Mouse (Mus musculus) neural tube, embryonic 13.5 days (tissue): ENCODE results near the gene Abhd17a. TPM values are rescaled to one million over a fixed set of nuclear protein-coding genes. Genes with fewer than 3 reads are reported as not detected.

Experiments
- ATAC-seq: fragments of 200-750 bp; cut with Nextera tagmentation; 2 replicates; pipeline ENCODE4 v1.8.0; 2017; ENCODE audit warnings: low read depth, mild to moderate bottlenecking, moderate TSS enrichment, moderate library complexity
- H3K27ac ChIP-seq: fragments of 300-500 bp; sonication (generic); replicated peaks from 2 replicates; pipeline ENCODE4 v1.5.1; 2015; ENCODE audit warnings: moderate library complexity, mild to moderate bottlenecking, inconsistent platforms
- H3K27me3 ChIP-seq: fragments of 300-500 bp; sonication (generic); 2 replicates; pipeline ENCODE4 v1.6.1; 2015; ENCODE audit warnings: mild to moderate bottlenecking, inconsistent platforms
- H3K36me3 ChIP-seq: fragments of 300-500 bp; sonication (generic); 2 replicates; pipeline ENCODE4 v1.6.1; 2015; ENCODE audit warnings: mild to moderate bottlenecking, inconsistent platforms
- H3K4me1 ChIP-seq: fragments of 300-500 bp; sonication (generic); replicated peaks from 2 replicates; pipeline ENCODE4 v1.6.1; 2015; ENCODE audit warnings: inconsistent platforms
- H3K4me2 ChIP-seq: fragments of 300-500 bp; sonication (generic); 2 replicates; pipeline ENCODE4 v1.6.1; 2015; ENCODE audit warnings: inconsistent platforms, mild to moderate bottlenecking, moderate library complexity
- H3K4me3 ChIP-seq: fragments of 300-500 bp; sonication (generic); 2 replicates; pipeline ENCODE4 v1.5.1; 2015; ENCODE audit warnings: mild to moderate bottlenecking, inconsistent platforms
- H3K9ac ChIP-seq: fragments of 300-500 bp; sonication (generic); 2 replicates; pipeline ENCODE4 v1.6.1; 2015; ENCODE audit warnings: moderate library complexity, mild to moderate bottlenecking, inconsistent platforms
- H3K9me3 ChIP-seq: fragments of 300-500 bp; sonication (generic); 2 replicates; pipeline ENCODE4 v1.6.1; 2016; ENCODE audit warnings: inconsistent platforms
- WGBS: fragments of 180-500 bp; shearing (Covaris S2); methylation state at CpG from one replicate; pipeline ENCODE4 v1.1.7; 2015; 5-methylcytosine and 5-hydroxymethylcytosine counted together
- polyA plus RNA-seq: library from polyadenylated mRNA; unstranded; fragments of >200 nt; fragmentation: Nextera tagmentation; extraction: Ambion mirVana; gene quantifications from 2 replicates; pipeline ENCODE4 v1.2.1, GENCODE M21; 2015

Gene Abhd17a
- polyA plus RNA-seq: 108 and 123 TPM in 2 replicates

- peaks cover 16% of the 10 kb centered on the region; the same call in 1 of the 2 replicates for H3K36me3 ChIP-seq
- no peaks in the 10 kb centered on the region for H3K9me3 ChIP-seq
- peak; percentile 95 for ATAC-seq
- no peaks in the 10 kb centered on the region for H3K27me3 ChIP-seq
- peak within 1 kb of the TSS; percentile 97 for H3K4me3 ChIP-seq
- WGBS: under 1% methylated on average over 62 of the region's 73 CpGs
- H3K4me1 ChIP-seq: peaks cover 38% of the 10 kb centered on the region
- H3K9ac ChIP-seq: peak within 1 kb of the TSS; percentile 94
- peak within 1 kb of the TSS; percentile 61 for H3K27ac ChIP-seq
- peak within 1 kb of the TSS; percentile 99 for H3K4me2 ChIP-seq
Observed at GRCm38 (mm10) chr10:80589879-80590854, at the start of gene Abhd17a. Gene Abhd17a, minus strand, starts transcription at chr10:80590341.

DNA sequence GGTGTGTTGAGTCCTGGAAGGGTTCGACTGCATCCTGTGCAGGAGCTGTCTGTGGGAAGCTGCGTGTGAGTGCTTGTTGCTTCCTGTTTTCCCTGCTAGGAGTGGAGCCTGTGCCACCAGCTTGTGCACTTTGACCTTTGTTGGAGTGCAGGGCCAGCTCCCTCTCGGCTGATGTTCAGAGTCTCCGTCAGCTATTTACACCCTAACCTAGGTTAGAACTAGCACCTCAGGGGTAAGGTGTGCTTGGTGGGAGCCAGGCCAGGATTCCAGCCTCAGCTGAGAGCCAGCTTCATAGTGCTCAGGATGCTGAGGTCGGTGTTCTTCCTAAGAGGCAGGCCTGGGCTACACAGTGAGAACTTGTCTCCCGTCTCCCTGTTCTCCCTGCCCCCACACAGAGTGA, 45.2 kb upstream of the Abhd17a start:
- no peaks in the 10 kb centered on the region for H3K9me3 ChIP-seq
- WGBS: 87% methylated on average over 6 of the region's 6 CpGs

DNA sequence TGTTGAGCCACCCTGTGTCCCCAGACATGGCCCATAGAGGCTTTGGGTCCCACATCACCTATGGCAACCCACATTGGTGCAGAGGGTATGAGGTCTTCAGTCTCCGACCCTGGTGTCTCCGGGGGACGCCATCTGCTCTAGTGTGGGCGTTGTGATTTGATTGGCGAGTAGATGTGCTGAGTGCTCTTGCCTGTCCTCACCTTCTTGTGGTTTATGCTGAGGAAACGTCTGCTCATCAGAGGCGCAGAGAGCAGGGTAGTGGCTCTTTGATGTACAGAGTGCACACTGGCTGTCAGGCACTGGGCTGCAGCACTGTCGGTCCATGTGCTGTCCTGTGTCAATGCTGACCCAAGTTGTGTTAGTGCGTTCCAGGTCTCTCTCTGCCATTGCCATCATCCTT, 38.8 kb upstream of the Abhd17a start:
- no peaks in the 10 kb centered on the region for H3K27me3 ChIP-seq
- ATAC-seq: no peak
- H3K9me3 ChIP-seq: no peaks in the 10 kb centered on the region
- H3K9ac ChIP-seq: 0 out of 2 replicates have a peak overlapping the region, but pooled peaks have one; percentile 8
- H3K4me1 ChIP-seq: peaks cover 46% of the 10 kb centered on the region
- 82% methylated on average over 9 of the region's 9 CpGs for WGBS
- H3K4me2 ChIP-seq: no peak overlapping the region
- no peak overlapping the region for H3K4me3 ChIP-seq
- no peak overlapping the region for H3K27ac ChIP-seq
- H3K36me3 ChIP-seq: peaks cover 10% of the 10 kb centered on the region; the same call in 1 of the 2 replicates

More for the DNA sequence above, 45.2 kb upstream of the Abhd17a start:
- Histone ChIP-seq H3K4me3 (no peak overlapping the region), H3K27ac (no peak overlapping the region), H3K4me2 (no peak overlapping the region), H3K36me3 (peaks cover 69% of the 10 kb centered on the region), H3K27me3 (no peaks in the 10 kb centered on the region), H3K4me1 (no peaks in the 10 kb centered on the region), H3K9ac (no peak overlapping the region)
- no peak for ATAC-seq

GRCm38 (mm10) chr10:80627685-80628084, 37.5 kb upstream of the Abhd17a start:
- no peak overlapping the region for H3K27ac ChIP-seq
- H3K9ac ChIP-seq: no peak overlapping the region
- H3K4me2 ChIP-seq: 0 out of 2 replicates have a peak overlapping the region, but pooled peaks have one; percentile 3
- 55% methylated on average over 2 of the region's 2 CpGs for WGBS
- H3K9me3 ChIP-seq: no peaks in the 10 kb centered on the region
- peaks cover 55% of the 10 kb centered on the region for H3K4me1 ChIP-seq
- H3K36me3 ChIP-seq: 0 out of 2 replicates have a peak, but pooled peaks cover 6% of the 10 kb centered on the region
- H3K4me3 ChIP-seq: no peak overlapping the region
- no peaks in the 10 kb centered on the region for H3K27me3 ChIP-seq
- ATAC-seq: no peak

GRCm38 (mm10) chr10:80625764-80626163, 35.6 kb upstream of the Abhd17a start:
- Histone ChIP-seq H3K4me2 (no peak overlapping the region), H3K27ac (no peak overlapping the region), H3K4me1 (peaks cover 63% of the 10 kb centered on the region), H3K27me3 (no peaks in the 10 kb centered on the region), H3K9ac (no peak overlapping the region), H3K4me3 (no peak overlapping the region), H3K36me3 (0 out of 2 replicates have a peak, but pooled peaks cover 6% of the 10 kb centered on the region), H3K9me3 (no peaks in the 10 kb centered on the region)
- no peak for ATAC-seq
- 84% methylated on average over 4 of the region's 4 CpGs for WGBS

- Histone ChIP-seq H3K4me3 (peak overlapping the region; percentile 90), H3K27ac (peak overlapping the region; percentile 86), H3K27me3 (no peaks in the 10 kb centered on the region), H3K4me2 (peak overlapping the region; percentile 100), H3K4me1 (peaks cover 52% of the 10 kb centered on the region), H3K9ac (peak overlapping the region; percentile 96), H3K36me3 (no peaks in the 10 kb centered on the region), H3K9me3 (no peaks in the 10 kb centered on the region)
- WGBS: 20% methylated on average over 15 of the region's 15 CpGs
- ATAC-seq: no peak
Observed at GRCm38 (mm10) chr10:80623457-80624191, 33.5 kb upstream of the Abhd17a start.

GRCm38 (mm10) chr10:80622661-80623456, 32.7 kb upstream of the Abhd17a start, which contains the start of gene Csnk1g2:
Gene Csnk1g2, plus strand, starts transcription at chr10:80622838.
- H3K9me3 ChIP-seq: no peaks in the 10 kb centered on the region
- H3K4me3 ChIP-seq: peak within 1 kb of the TSS; percentile 90
- WGBS: under 1% methylated on average over 82 of the region's 85 CpGs
- H3K4me1 ChIP-seq: peaks cover 47% of the 10 kb centered on the region
- no peaks in the 10 kb centered on the region for H3K36me3 ChIP-seq
- peak within 1 kb of the TSS; percentile 96 for H3K9ac ChIP-seq
- H3K27ac ChIP-seq: peak within 1 kb of the TSS; percentile 96
- H3K27me3 ChIP-seq: no peaks in the 10 kb centered on the region
- peak within 1 kb of the TSS; percentile 100 for H3K4me2 ChIP-seq
- ATAC-seq: peak; percentile 26

DNA sequence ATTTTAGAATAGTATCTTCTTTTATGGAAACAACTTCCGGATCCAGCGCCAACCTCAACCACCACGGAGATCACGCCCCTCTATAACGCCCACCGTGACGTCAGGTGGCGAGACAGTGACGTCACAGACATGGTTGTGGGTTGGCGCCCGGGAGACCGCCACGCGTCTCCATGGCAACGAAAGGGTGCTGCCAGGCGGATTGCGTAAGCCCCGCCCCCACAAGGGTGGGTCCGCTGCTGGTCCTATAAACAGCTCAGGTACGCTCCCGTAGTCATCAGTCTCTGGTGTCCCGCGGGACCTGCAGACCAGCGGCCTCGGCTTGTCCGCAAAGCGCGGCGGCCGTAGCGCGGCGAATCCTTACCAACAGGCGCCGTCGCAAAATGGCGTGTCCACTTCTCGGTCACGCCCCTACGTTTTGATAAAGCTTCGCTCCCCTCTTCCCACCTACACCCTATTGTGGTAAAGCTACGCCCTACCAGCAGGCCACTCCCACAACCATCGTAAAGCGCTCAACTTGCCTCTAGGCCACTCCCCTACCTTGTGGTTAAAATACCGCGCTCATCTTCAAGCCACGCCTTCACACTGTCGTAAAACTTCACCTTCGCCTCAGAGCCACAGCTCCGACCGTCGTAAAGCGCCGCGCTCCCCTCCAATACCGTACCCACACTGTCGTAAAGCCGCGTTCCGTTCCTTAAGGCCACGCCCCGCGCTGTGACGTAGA, 32.0 kb upstream of the Abhd17a start:
- H3K9ac ChIP-seq: peak overlapping the region; percentile 71
- no peaks in the 10 kb centered on the region for H3K27me3 ChIP-seq
- no peaks in the 10 kb centered on the region for H3K36me3 ChIP-seq
- H3K4me2 ChIP-seq: peak overlapping the region; percentile 100
- H3K27ac ChIP-seq: peak overlapping the region; percentile 96
- H3K4me1 ChIP-seq: peaks cover 39% of the 10 kb centered on the region
- H3K4me3 ChIP-seq: peak overlapping the region; percentile 90
- H3K9me3 ChIP-seq: no peaks in the 10 kb centered on the region
- ATAC-seq: peak; percentile 97
- under 1% methylated on average over 64 of the region's 64 CpGs for whole genome bisulfite sequencing

- Histone ChIP-seq H3K9me3 (no peaks in the 10 kb centered on the region), H3K27me3 (no peaks in the 10 kb centered on the region), H3K36me3 (no peaks in the 10 kb centered on the region), H3K27ac (peak overlapping the region; percentile 96), H3K4me2 (peak overlapping the region; percentile 68), H3K4me1 (peaks cover 39% of the 10 kb centered on the region), H3K4me3 (peak overlapping the region; percentile 90), H3K9ac (peak overlapping the region; percentile 71)
- ATAC-seq: no peak
- 3% methylated on average over 9 of the region's 9 CpGs for WGBS
Observed at GRCm38 (mm10) chr10:80621690-80621939, 31.5 kb upstream of the Abhd17a start.

GRCm38 (mm10) chr10:80620796-80621689, 30.9 kb upstream of the Abhd17a start:
- peaks cover 39% of the 10 kb centered on the region for H3K4me1 ChIP-seq
- H3K27me3 ChIP-seq: no peaks in the 10 kb centered on the region
- peak overlapping the region; percentile 96 for H3K27ac ChIP-seq
- peak overlapping the region; percentile 71 for H3K9ac ChIP-seq
- H3K4me2 ChIP-seq: peak overlapping the region; percentile 68
- 55% methylated on average over 16 of the region's 16 CpGs for WGBS
- H3K9me3 ChIP-seq: no peaks in the 10 kb centered on the region
- H3K36me3 ChIP-seq: 0 out of 2 replicates have a peak, but pooled peaks cover 4% of the 10 kb centered on the region
- peak overlapping the region; percentile 90 for H3K4me3 ChIP-seq
- no peak; the same call in 1 of the 2 replicates for ATAC-seq
